Mouse (Mus musculus) lung, adult 10 weeks (tissue): ENCODE measurements around the gene Ucp3. TPM values are rescaled to one million over a fixed set of nuclear protein-coding genes. Genes with fewer than 3 reads are reported as not detected.

Experiments used
- polyA plus RNA-seq: library from polyadenylated mRNA; stranded (reverse); fragments of 350-450 nt; fragmentation: Illumina TruSeq; extraction: RNeasy Lipid Tissue Mini Kit (QIAGEN cat#74804); gene quantifications from one replicate; pipeline ENCODE4 v1.2.3, GENCODE M21; 2014; ENCODE audit warnings: low read depth, low replicate concordance; ENCODE audit not compliant: insufficient read depth

Ucp3 gene
- 2.5 TPM for polyA plus RNA-seq

DNA sequence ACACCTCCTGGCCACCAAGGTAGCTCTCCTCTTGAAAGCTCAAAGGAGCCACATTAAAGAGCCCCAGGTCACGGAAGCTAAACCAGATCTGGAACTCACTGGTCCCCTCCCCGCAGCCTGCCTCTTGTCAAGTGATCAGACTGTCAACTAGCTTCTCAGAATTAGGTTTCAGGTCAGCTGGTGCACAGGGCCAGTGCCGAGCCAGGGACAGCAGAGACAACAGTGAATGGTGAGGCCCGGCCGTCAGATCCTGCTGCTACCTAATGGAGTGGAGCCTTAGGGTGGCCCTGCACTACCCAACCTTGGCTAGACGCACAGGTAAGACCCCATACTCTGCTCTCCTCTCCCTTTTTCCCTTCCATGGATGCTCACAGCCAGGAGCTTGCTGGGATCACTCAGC is at the start of gene Ucp3:
Gene Ucp3, plus strand, starts transcription at position 214 of the 400 bp plus-strand sequence.

DNA sequence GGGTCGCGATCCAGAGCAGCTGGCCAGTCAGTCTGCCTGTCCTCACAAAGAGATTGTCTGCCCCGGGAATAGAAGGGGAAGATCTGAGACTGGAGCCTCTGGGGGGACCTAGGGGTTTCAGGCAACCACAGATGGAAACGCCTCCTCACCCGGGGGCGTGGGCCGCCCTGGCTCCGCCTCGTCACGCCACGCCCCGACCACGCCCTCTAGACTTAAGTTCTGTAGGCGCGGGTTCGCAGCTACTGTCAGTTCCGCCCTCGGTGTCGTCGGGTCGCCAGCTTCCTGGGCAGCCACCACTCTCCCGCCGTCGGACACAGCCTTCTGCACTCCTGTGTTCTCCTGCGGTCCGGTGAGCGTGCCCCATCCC is 20.3 kb downstream of the Ucp3 start, which contains the start of gene Ucp2:
Gene Ucp2, plus strand, starts transcription at position 221 of the 367 bp plus-strand sequence.

DNA sequence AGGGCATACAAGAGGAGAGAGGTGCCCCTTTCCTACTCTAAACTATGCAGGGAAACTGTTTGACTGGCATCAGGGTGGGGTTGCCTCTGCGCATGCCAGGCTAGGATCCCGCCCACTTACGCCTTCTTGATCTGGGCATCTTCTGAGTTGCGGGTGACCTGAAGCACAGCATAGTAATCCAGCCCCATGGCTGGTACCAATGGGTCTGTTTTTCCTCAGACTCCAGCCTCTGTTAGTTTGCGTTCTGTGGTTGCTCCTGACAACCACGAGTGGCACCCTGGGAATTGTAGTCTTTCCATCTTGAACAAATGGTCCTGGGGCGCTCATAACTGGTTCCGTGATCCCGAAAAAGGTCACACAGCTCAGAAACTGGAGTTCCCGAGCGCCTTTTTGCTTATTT is 41.8 kb downstream of the Ucp3 start, which contains the start of gene Dnajb13:
Gene Dnajb13, minus strand, starts transcription at position 388 of the 400 bp plus-strand sequence.

Other genes starting within 250 kb of the Ucp3 start
- gene Pgm2l1, start 245.6 kb upstream of the Ucp3 start, polyA plus RNA-seq = 3.7 TPM
- 0.55 TPM for gene P4ha3, start 187.5 kb upstream of the Ucp3 start, polyA plus RNA-seq
- gene C2cd3, start 100.8 kb upstream of the Ucp3 start, polyA plus RNA-seq = 13.9 TPM
- gene Ppme1, start 100.7 kb upstream of the Ucp3 start, polyA plus RNA-seq = 15.4 TPM
- gene Ucp2, start 20.3 kb downstream of the Ucp3 start, polyA plus RNA-seq = 280 TPM
- gene Dnajb13, start 42.0 kb downstream of the Ucp3 start, polyA plus RNA-seq = 11.1 TPM
- gene Coa4, start 64.1 kb downstream of the Ucp3 start, polyA plus RNA-seq = 13.6 TPM
- 48.5 TPM for gene Rab6a, start 134.4 kb downstream of the Ucp3 start, polyA plus RNA-seq
- gene Mrpl48, start 135.3 kb downstream of the Ucp3 start, polyA plus RNA-seq = 67.9 TPM
- 72.2 TPM for gene Plekhb1, start 189.4 kb downstream of the Ucp3 start, polyA plus RNA-seq
- 9.4 TPM for gene Fam168a, start 233.6 kb downstream of the Ucp3 start, polyA plus RNA-seq